Mouse (Mus musculus): ENCODE results near the gene Htr1d.

The Htr1d gene

DNA sequence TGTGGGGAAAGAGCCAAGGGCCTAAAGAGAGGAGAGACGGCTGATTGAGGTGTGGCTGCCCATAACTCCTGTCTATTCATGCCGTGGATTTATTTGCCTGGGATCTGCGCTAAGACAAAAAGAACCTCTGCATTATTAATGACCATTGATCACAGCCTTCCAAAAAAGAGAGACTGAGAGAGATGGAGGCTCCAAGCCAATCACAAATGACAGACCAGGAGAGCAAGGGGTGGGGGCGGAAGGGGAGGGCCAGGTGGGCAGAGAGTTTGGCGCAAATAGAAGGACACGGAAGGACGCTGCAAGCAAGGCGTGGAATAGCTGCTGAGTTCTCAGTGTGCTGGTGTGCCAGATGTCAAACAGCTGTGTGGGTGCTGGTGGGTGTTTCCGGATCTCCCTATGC is at the start of gene Htr1d:
Gene Htr1d, plus strand, starts transcription at position 301 of the 400 bp plus-strand sequence.
- no peak for DNase-seq (ENCODE audit: low spot score)

DNA sequence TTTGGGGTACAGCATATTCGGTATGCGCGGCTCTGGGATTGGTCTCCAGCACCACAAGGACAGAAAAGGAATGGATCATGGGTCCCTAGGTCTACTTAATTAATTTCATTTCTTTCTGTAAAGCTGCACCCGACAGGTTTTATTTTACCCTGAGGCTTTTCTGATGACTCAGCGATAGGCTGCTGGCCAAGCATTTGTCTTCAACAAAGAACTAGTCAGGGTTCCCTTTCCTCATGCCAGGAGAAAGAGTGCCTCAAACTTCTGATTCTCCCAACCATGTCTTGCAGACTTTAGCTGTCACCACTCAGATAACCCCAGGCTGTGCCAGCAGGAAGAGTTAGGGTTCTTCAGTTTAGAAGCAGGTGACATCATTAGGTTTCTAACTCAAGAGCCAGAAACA is 46.3 kb upstream of the Htr1d start:
- DNase-seq (ENCODE audit: low spot score), result no peak

DNA sequence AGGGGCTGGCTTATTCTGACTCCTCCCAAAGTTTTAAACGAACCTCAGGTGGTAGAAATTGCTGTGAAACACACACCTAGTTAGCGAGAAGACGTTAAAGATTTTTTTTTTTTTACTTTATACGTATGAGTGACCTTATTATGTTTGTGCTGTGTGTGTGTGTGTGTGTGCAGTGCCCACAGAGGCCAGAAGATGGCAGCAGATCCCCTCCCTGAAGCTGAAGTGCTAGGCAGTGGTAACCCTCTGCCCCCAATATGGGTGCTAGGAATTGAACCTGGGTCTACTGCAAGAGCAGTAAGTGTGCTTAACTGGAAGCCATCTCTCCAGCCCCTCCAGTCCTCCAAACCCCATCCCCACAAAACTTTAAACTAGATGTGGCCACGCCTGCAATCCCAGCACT is 40.3 kb upstream of the Htr1d start:
- DNase-seq (ENCODE audit: low spot score), result no peak

DNA sequence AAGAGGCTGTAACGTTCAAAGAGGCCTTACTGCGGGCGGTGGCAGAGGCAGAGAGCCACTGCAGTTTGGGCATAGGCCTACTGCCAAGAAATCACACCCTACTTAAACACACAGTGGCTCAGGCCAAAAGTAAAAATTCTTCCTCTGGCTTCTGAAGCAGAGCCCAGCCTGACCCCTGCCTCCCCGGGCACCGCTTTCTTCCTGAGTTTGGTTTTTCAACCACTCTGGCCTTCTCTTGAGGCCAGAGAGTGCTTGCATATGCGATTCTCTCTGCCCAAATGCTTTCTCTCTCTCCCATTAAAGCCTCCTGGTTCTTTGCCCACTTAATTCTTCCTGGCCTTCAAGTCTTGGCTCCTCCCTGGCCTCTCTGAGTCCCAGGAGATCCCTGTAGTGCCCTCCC is 39.5 kb upstream of the Htr1d start:
- DNase-seq (ENCODE audit: low spot score), result no peak

DNA sequence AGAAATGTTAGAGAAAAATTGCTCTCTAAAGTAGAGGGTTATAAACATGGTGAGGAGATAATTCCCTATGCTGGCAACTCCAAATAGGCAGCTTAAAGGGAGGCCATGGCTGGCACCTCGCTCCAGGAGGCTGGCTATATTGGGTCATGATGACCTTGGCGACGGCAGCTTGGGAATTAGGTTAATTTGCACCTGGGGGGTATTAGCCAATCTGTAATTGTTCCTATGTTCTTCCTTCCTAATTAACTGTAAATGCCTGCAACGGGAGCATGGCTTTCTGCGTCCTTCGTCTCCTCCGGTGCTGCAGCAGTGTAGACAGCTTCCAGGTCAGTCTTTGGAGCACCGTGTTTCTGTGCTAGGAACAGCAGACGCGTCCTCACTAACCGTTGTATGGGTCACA is 36.1 kb upstream of the Htr1d start:
- DNase-seq (ENCODE audit: low spot score), result no peak

DNA sequence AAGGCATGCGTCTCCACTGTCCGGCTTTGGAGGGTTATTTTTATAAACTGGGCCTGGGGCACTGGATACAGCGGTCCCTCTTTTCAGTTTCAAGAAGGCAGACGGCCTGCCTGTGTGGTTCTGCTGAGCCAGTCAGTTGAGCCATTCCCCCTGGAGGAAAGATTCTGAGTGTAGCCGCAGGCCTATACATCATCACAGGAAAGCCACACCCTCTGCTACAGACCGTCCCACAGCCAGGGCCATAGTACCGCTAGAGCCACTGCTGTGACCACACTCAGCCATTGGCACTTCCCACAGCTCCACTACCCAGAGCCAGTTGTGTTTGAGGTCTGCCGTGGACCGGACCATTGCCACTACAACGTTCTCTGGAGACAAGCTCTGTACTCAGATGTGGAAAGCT is 21.5 kb upstream of the Htr1d start:
- no peak for DNase-seq (ENCODE audit: low spot score)

DNA sequence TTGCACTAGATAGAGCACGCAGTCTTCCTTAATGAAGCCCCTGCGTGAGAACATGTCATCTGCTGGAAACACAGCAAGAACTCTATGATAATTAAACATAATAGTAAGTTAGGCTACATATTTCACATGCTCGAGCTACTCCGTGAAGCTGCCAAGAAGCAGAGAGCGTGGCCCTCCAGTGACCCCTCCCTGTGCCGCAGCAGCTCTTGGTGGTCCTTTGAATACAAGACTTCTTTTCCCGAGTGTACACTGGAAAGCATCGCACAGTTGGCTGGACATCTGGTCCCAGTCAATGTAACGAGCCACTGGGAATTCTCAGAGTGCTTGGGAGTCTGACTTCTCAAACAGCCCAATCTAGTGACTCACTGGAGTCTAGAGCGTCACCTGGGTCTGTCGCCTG is 15.5 kb upstream of the Htr1d start:
- no peak for DNase-seq (ENCODE audit: low spot score)

DNA sequence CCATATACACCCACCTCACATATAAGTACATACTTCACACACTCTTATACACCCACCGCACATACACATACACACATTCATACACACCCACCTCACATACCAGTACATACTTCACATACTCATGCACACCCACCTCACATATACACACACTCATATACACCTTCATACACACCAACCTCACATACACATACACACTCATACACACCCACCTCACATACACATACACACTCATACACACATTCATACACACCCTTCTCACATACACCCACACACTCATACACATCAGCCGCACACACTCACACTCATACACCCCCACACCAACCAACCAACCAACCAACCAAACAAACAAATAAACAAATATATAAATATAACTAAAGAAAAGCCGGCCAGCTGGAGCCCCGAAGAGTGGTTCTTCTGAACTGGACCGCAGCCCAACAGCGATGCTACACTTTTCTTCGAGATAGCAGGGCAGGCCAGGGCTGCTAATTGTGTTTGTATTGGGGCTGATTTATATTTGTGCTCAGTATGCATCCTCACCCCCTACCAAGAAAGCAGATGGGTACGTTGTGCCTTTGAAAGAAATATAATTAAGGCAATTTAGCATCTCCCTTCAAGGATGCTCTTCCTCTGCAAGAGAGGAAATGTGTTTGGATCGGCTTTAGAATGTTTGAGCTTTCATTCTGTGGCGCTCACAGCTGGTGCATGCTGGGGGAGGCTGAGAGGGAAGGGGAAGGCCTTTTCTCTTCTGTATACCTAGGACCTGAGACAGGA is 11.1 kb upstream of the Htr1d start:
- no peak for DNase-seq (ENCODE audit: low spot score)

DNA sequence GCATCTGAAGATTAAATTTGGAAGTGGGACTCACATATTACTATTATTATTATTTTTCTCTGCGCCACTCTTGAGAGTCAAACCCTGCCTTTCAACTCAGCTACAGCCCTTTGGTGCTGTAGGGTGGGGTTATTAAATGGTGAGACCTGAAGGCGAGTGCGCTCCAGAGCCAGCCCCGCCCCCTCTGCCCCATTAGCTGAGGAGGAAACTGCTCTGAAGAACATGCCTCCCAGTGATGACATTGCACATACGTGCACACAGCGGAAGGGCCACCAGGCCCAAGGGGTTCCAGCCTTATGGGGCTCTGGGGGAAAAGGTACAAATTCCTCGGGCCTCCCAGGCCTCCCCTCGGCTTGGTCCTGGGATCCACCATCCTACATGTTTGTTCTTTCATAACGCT is 7.8 kb upstream of the Htr1d start:
- no peak for DNase-seq (ENCODE audit: low spot score)

DNA sequence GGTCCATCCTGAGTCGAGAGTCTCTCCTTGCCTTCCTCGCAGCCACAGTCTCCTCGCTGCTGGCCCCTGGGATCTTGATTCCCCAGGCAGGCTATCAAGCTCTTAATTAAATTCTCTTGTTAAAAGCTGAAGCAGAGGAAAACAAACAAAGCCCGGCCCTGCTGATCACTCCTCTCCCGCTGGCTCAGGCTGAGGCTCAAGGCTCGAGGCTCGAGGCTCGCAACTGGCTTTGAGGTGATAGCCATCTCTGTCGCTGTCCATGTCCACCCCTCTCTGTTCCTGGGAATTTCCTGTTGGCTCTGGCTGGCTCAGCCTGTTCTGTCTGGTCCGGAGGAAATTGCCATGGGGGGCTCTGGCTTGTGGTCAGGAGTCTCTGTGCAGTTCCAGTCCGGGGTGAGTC is 4.4 kb upstream of the Htr1d start:
- no peak for DNase-seq (ENCODE audit: low spot score)

DNA sequence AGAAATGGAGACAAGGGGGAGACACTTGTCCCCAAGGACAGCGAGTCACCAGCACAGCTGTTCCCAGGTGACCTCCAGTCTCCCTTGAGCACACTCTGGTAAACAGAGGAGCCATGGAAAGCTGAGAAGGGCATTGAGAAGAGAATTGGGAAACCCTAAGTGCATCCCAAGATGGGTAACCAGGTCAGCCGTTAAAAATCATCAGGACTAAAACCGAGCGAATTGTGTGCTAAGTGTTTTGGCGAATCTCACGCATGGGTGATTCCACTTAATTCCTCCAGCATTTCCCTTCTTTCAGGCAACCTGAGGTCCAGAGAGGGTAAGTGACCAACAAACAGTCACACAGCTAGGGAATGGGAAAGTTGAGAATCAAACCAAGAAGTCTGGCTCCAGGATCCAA is 3.9 kb upstream of the Htr1d start:
- no peak for DNase-seq (ENCODE audit: low spot score)

DNA sequence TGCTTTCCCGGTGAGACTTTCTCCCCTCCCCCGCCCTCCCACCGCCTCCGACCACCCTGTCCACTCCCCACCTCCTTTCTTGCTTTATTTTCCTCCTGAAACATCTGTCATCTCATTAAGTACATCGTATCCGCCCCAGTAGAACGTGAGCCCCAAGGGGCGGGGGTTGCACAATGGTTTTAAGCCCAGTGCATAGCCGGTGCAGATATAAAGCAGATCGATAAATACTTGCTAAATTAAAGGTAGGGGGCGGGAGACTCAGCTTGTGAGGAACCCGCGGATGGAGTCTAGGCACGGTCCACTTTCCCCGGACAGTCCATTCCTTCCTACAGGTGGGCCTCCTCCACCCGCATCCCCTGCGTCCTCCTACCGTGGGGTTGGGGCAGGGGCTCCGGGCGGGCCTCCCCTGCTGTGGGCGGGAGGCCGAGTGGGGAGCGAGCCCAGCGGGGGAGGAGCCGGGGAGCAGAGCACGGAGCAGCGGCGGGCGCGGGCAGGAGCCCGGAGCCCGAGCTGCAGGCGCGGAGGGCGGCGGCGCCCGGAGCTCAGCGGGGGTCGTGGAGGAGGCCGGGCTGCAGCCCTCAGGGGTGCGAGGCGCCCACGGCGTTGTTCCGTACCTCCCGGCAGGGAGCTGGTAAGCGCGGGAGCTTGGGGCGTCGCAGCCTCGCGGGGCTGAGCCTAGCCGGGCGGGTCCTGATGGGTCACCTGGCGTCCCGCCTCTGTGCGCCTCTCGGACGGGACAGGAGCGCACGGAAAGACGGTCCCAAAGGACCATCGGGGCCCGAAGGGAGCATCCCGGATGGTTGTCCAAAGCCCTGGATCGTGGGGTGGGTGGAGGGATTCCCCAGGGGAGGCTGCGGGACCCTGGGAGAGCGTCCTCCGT is 1.0 kb downstream of the Htr1d start:
- DNase-seq (ENCODE audit: low spot score), result no peak

DNA sequence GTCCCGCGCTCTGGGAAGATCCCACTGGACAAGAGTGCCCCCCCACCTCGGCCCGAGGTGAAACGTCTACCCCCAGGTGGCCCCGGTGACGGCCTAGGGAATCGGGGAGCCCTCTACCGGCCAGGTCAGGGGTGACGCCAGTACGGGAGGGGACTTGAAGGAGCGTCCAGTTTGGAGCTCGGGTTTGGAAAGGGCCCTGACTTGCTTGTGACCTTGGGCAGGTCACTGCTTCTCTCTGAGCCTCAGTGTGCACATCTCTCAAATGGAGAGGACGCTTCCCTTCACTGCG is 1.6 kb downstream of the Htr1d start:
- no peak for DNase-seq (ENCODE audit: low spot score)

DNA sequence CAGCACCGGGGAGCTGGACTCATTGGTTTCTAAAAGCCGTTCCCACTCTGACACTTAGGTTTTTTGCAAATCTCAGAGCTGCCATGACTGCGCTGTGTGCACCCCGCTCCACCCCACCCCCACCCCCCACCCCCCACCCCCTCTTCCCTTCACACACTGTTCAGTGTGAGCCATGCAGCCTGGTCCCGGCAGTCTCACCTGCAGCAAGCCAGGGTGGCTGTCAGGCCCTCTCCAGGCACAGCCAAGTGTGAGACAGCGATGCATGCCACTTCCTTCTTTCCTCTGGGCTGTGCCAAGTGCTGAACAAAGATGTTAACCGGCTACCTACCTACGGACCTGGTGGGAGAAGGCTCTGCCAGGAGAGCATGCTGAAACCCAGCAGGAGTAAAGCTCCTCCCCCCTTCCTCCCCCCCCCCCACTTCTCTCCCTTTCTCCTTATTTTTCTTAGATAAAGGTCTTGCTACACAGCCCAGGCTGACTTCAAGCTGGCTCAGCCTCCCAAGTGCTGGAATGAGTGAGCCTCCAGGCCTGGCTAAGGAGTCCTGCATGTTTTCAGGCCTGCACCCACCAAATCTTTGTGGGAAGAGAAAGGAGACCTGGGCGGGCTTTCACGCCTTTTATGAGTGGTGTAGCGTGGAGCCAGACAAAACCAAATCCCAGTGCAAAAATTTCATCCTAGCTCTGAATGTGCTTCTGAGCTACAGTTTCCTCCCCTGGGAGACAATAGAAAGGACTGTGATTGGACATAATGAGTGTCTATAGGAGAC is 7.5 kb downstream of the Htr1d start:
- DNase-seq (ENCODE audit: low spot score), result no peak

DNA sequence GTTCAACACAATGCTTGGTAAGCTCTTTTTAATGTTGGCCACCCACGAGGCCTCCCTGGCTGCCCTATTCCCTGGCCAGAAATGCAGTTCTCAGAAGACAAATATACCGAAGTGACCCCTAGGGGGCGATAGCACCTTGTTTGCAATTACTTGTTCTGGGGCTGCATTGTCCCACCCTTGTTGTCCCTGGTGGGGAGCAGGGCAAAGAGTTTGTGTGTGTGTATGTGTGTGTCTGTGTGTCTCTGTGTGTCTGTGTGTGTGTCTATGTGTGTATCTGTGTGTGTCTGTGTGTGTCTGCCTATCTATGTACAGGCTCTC is 8.0 kb downstream of the Htr1d start:
- DNase-seq (ENCODE audit: low spot score), result no peak

DNA sequence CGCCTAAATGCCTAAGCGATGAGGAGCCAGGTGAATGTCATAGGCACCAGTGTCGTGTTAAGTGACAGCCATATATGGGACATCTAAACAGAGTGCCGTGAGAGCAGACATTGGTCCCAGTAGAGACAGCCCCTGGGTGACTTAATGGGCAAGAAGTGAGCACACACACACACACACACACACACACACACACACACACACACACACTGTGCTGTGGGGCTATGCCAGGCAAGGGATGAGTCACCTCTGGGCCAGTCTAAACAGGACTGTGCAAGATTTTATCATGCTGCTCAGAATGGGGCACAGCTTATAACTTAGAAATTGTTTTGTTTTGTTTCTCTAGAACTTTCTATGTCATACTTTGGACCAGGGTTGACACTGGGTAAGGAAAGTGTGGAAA is 10.7 kb downstream of the Htr1d start:
- no peak for DNase-seq (ENCODE audit: low spot score)

DNA sequence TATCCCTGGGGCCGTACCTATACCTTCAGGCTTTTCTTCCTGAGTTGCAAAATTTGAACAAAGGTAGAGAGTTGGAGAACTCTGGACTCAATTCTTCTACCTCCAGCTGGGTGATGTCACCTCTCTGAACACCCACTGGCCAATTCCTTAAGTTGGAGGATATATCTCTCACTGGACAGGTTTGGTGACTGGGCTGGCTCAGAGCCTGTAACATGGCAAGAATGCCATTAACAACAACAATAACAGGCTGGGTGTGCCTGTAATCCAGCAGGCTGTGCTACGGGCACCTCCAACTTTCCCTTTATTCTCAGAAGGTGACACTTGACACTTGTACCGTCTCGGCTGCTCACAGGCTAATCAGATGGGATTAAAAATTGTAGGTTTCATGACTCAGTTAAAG is 15.8 kb downstream of the Htr1d start:
- no peak for DNase-seq (ENCODE audit: low spot score)

DNA sequence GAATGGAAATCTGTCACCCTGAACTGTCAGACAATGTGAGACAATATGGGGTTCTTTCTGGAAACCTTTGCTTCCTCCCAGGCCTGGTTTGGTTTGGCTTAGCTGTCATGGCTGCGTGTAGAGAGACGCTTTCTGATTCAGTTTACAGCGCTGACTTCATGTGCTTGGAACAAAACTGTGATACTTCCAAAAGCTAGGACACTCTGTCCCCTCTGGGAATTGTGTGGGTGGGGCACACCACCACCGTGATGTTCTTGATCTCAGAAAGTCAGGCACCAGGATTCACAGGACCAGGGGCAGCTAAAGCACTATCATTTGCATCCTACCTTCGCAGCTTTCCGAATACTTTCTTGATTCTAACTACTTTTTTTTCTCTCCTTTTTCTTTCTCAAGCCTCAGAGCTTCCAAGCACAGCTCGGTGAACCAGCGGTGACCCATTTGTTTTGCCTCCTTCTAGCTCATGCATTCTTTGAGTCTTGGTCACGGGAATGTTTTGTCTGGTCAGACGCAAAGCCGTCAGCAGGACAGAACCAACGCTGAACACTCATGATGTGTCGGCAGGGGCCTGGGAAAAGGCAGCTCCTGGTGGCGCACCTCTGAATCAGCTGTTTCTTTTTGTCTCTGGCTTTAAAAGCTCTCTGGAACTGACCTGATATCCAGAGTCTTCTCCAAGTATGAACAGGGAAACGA is 18.2 kb downstream of the Htr1d start:
- DNase-seq (ENCODE audit: low spot score), result peak; percentile 61

DNA sequence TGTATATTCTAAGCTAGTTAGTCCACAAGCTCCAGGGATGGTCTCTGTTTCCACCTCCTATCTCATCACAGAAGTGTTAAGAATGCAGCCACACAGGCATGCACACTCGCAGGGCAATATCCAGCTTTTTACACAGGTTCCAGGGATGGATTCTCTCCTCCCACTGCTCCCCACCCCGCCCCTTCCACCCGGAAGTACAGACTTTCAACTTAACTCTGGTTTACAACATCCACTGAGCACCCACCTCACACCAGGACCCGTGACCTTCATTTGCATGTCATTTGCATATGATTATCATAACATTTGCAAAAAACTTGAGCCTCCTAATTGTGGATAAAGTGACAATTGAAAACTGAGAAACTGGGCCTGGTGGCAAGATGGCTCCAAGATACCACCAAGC is 21.2 kb downstream of the Htr1d start:
- DNase-seq (ENCODE audit: low spot score), result no peak

DNA sequence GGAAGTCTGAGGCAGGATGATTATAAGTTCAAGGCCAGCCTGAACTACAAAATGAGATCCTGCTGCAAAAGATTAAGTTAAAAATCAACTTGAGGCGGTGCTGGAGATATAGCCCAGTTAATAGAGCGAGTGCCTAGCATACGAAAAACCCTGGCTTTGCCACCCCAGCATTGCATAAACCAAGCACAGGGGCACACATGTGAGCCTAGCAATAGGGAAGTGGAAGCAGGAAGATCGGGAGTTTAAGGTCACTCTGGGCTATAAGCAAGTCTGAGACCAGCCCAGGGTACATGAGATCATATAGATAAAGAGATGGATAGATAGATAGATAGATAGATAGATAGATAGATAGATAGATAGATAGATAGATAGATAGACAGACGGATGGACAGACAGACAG is 26.5 kb downstream of the Htr1d start:
- DNase-seq (ENCODE audit: low spot score), result no peak

DNA sequence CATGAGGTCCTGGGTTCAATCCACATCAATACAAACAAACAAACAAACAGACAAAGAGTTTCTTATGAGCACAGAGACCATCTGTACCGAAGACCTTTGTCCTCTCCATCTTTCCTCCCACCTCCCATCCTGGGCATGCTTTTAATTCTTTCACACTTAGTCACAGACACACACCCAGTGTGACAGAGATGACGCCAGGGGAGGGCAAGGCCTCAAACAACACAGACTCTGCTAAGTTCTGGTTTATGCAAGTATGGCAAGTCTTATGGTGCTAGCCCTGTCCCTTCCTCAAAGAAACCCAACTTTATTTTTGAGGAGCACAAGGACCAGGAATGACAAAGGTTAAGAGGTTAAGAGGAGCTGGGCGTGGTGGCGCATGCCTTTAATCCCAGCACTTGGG is 26.9 kb downstream of the Htr1d start:
- DNase-seq (ENCODE audit: low spot score), result no peak

DNA sequence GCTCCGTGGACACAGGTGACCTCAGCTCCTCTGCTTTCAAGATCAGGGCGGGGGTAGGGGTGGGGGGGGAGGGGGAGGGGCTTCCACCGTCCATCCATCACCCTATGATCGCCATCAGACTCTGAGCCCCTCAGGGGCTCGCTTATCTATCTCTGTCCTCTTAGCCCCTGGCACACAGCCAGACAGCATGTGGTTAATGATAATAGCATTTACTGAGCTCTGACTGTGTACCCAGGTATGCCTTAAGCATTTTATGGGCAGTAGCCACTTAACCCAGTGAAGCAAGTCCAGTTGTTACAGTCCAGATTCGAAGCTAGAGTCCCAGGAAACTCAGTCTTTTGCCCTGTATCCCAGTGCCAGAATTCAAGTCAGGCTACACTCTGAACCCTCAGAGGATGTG is 28.2 kb downstream of the Htr1d start:
- DNase-seq (ENCODE audit: low spot score), result no peak

DNA sequence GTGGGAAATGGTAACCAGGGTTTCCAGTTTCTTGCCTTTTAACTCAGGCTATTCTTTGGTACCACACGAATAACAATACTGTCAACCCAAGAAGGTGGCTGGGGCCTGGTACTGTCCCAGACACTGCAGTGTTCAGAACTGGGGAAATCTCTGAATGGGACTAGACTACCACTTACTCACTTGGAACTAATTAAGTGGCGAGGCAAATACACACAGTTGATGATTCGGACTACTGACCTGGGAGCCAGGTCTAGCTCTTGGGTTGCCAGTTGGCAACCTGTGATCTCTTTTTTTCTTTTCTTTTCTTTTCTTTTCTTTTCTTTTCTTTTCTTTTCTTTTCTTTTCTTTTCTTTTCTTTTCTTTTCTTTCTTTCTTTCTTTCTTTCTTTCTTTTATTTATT is 29.0 kb downstream of the Htr1d start:
- no peak for DNase-seq (ENCODE audit: low spot score)

Data from ovary, adult 18-20 months (tissue).